Mouse (Mus musculus) regulatory T cell (primary cell): Measurements from ENCODE around the gene Zmym1.
"Not testable (repeated sequence)": the region's sequence is repeated elsewhere in the genome, so short reads cannot be mapped to it uniquely, and the experiment has no call there.

Experiments
- in situ Hi-C: fragments of 300-600 bp; cut with MboI, MseI; formaldehyde crosslinking; loops from one replicate; pipeline ENCODE4 v1.15.1; 2025; ENCODE audit warnings: high pct_unique_total_duplicates

Gene Zmym1

DNA sequence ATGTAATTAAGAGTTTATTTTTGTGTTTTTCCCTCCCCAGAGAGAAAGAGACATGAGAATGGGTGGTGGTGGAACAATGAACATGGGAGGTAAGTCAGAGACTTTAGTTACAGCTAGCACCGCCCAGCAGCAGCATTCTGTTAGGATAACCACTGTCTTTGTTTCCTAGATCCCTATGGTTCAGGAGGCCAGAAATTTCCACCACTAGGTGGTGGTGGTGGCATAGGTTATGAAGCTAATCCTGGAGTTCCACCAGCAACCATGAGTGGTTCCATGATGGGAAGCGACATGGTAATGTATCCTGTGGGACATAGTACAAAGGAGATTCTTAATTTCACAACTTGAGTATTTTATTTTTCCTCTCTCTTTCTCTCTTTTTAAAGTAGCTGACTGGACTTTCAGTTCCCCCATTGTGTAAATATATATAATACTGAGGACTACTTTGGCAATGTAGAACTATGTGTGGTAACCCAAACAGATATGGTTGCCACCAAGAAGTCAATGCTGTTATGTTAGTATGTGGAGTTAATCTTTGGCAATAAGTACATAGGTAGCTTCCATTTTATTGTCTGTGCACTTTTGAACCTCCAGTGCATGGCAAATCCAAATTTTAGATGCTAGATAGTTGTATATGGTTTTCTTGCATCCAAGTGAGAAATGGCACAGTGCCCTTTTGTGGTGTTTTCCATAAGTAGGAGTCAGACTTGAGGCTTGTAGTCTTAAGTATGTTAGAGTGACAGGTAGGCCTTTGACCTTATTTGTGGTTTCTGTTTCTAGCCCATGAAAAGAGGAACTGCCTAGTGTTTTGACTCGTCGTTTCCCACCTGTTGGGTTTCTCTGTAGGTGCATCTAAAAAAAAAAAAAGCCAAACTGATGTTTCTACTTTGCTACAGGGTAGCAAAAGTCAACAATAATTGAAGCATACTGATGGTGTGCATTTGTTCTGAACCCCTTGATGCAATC lies 33.4 kb downstream of the Zmym1 start:
- in situ Hi-C loops, result no loop called here

- in situ Hi-C loops, result no loop called here
Observed at GRCm38 (mm10) chr4:127026826-127027225, 34.1 kb downstream of the Zmym1 start.

DNA sequence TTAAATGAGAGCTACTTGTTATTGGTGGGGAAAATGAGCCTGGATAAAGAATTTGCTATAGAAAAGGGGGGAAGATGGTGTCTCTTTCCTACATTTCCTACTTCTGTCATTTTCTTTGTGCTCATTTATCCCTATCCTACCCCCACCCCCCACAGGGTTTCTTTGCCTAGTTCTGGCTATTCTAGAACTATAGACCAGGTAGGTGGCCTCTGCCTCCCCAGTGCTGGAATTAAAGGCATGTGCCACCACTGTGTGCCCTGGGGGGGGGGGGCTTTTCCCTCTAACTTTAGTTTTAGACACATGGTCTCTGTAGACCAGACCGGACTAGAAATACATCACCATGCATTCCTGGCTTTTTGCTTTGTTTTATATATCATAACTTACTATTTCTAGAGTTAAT lies 36.7 kb downstream of the Zmym1 start:
- in situ Hi-C loops, result no loop called here

DNA sequence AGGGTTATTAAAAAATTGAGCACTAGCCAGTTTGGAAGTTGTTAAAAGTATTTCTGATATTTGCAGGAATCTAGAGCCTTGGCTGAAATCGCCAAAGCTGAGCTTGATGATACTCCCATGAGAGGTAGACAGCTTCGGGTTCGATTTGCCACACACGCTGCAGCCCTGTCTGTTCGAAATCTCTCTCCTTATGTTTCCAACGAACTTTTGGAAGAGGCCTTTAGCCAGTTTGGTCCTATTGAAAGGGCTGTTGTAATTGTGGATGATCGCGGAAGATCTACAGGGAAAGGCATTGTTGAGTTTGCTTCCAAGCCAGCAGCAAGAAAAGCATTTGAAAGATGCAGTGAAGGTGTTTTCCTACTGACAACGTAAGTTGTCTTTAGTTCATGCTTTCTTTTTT lies 37.8 kb downstream of the Zmym1 start:
- in situ Hi-C loops, result no loop called here

DNA sequence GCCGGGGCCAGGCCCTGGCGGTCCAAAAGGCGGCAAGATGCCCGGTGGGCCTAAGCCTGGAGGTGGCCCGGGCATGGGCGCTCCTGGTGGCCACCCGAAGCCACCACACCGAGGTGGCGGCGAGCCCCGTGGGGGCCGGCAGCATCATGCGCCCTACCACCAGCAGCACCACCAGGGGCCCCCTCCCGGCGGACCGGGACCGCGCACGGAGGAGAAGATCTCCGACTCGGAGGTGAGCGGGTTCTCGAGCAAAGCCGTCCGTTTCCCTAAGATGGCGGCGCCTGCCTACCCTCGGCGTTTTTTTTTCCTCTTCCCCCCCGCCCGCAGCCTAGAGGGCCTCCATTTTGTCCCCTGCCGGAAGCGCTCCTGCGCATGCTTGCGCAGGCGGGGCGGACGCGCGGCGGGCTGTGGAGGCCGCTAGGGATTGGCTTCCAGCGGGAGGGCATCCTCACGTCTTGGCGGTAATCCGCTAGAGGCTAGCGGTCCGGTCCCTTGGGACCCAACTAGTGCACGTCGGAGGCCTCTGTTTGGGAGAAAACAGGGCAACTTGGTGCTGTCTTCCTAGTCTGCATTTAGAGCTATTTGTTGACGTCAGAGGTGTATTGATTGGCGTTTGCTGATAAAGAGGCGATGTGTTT lies 38.8 kb downstream of the Zmym1 start:
- in situ Hi-C loops, result no loop called here

DNA sequence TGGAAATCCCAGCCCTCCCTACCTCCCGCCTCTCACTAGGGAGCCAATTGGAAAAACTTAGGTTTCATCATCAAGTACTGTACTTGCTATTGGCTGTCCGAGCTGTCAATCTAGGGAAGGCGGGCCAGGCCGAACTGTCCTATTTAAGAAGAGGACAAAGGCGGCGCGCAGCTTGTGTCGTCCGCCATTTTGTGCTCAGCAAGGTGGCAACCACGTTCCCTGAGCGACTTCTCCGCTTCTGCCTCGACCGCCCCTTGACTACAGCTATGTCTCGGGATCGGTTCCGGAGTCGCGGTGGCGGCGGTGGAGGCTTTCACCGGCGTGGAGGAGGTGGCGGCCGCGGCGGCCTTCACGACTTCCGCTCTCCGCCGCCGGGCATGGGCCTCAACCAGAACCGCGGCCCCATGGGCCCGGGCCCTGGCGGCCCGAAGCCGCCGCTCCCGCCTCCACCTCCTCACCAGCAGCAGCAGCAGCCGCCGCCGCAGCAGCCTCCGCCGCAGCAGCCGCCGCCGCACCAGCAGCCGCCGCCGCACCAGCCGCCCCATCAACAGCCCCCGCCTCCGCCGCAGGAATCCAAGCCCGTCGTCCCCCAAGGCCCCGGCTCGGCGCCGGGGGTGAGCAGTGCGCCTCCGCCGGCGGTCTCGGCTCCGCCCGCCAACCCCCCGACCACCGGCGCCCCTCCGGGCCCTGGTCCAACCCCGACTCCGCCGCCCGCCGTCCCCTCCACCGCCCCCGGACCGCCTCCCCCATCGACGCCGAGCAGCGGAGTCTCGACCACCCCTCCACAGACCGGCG lies 39.6 kb downstream of the Zmym1 start, which contains the start of gene Sfpq:
TSS of gene Sfpq (plus strand) at position 174 of the 795 bp plus-strand sequence.
- in situ Hi-C loops, result no loop called here

GRCm38 (mm10) chr4:127020411-127021150 lies 40.4 kb downstream of the Zmym1 start:
- in situ Hi-C loops, result no loop called here

- in situ Hi-C loops, result no loop called here
Observed at GRCm38 (mm10) chr4:127016366-127016765, 44.6 kb downstream of the Zmym1 start.

DNA sequence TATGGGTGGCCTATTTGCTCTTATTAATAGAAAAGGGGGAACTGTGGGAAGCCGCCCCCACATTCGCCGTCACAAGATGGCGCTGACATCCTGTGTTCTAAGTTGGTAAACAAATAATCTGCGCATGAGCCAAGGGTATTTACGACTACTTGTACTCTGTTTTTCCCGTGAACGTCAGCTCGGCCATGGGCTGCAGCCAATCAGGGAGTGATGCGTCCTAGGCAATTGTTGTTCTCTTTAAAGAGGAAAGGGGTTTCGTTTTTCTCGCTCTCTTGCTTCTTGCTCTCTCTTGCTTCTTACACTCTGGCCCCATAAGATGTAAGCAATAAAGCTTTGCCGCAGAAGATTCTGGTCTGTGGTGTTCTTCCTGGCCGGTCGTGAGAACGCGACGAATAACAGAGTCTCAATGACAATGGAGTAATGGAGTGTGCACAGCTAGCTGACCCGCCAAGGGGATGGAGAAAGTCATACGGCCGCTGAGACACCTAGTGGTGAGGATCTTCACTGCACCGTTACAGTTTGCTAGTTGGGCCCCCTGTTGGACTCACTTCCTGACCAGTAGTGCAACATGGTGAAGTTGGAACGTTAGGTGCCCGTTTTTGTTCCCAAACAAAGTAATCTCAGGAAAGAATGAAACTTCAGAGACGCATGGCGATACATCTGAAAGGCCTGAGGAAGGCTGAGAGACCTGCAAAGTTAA lies 45.5 kb downstream of the Zmym1 start:
- in situ Hi-C loops, result not testable (repeated sequence)

- in situ Hi-C loops, result no loop called here
Observed at GRCm38 (mm10) chr4:127005113-127005936, 55.6 kb downstream of the Zmym1 start.

DNA sequence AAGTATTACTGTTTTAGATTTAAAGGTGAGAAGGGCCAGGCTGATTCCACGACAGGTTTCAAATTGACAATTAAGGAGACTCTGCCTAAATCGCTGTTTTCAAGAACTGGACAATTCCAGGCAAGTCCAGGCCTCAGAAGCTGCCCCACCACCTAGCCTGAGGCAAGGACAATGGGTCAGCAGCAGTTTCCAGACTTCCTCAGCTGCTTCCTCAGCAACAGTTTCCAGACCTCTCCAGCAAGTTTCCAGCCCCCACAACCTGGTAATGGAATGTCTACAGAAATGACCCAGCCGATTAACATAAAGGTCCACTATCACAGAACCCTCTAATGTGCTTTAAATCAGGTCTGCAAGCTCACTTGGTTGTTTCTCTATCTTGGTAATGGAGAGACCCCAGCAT lies 56.6 kb downstream of the Zmym1 start:
- in situ Hi-C loops, result no loop called here

DNA sequence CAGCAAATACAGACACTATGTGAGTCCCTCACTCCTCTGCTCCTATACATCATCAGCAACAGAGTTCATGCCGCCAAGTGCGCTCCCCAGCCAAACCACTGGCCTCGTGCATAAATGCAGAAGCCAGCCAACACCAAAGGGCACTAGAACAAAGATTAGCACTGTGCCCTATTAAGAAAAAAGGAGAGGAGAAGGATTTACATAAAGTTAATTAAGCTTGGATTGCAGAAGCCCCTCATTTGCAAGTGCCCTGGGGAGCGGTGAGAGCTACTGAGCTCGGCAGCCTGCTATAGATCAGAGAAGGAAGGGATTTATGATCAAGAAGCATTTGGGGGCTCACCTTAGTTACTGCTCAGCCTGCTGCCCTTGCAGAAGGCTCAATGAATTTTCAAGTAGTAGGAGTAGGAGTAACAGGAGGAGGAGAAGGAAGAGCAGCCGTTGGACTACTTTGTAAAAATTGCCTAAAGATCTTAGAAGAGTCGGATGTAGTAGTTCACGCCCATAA lies 60.3 kb downstream of the Zmym1 start:
- in situ Hi-C loops, result no loop called here

DNA sequence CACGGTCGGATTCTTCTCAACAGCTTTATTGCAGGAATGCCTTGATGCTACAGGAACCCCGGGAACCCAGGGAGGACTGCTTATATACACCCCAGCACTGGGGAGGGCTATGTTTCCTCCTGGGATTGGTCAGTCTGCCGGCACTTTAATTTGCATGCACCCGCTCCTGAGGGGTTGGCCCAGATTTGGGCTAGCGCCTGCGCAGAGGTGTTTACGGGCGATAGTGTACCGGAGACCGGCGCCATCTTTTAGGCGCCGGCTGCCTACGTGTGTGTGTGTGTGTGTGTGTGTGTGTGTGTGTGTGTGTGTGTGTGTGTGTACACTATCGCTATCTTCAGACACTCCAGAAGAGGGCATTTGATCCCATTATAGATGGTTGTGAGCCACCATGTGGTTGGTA lies 61.6 kb downstream of the Zmym1 start:
- in situ Hi-C loops, result not testable (repeated sequence)
